Mouse (Mus musculus) gastrocnemius, postnatal 14 days (tissue): ENCODE measurements around the gene Clcnkb. TPM values are rescaled to one million over a fixed set of nuclear protein-coding genes. Genes with fewer than 3 reads are reported as not detected.

ENCODE experiments used
- DNase-seq: peaks from one replicate; pipeline ENCODE4 v3.0.0; 2021; ENCODE audit warnings: mixed read lengths
- intact Hi-C: fragments of 180-260 bp; cut with DNase I; formaldehyde crosslinking; loops from one replicate; pipeline ENCODE4 v1.15.1; 2025; ENCODE audit warnings: low total_unique reads
- total RNA-seq, 2 experiments: library from RNA; stranded (reverse); gene quantifications; 2 replicates each; pipeline ENCODE4 v1.2.3; 2021

The Clcnkb gene
- total RNA-seq, 2 experiments from 2014 or later, result 0.31 to 0.80 TPM

GRCm38 (mm10) chr4:141367997-141368791 lies 47.6 kb downstream of the Clcnkb start, which contains the start of gene Fam131c:
Fam131c (plus strand) TSS chr4:141368220.
- intact Hi-C loops, result loop anchor here (10.0 kb wide), 1 partner anchor 163 kb away; no protein-coding TSS in a partner anchor
- no peak for DNase-seq

GRCm38 (mm10) chr4:141365876-141366275 lies 49.9 kb downstream of the Clcnkb start:
- no peak for DNase-seq
- intact Hi-C loops, result loop anchor here (2.0 to 10.0 kb wide), 2 partner anchors 93 to 161 kb away; no protein-coding TSS in a partner anchor

DNA sequence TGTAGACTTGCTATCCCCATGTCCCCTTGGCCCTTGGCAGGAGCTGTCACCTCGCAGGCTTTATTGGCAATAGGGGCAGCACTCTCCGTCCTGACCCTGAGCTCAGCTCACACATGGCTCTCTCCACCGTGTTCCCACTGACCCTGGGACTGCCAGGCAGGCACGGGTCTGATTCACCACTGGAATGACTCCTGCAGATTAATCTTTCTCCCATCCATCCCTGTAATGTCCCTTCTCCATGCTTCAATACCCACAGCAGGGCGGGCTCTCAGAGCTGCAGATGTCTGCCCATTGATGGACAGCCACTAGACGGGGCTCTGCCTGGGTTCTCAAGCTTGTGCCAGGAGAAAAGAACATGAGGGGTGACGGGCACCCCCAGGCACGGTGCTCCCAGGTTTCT lies 50.7 kb downstream of the Clcnkb start:
- DNase-seq, result no peak
- intact Hi-C loops, result loop anchor here (2.0 to 10.0 kb wide), 2 partner anchors 92 to 160 kb away; no protein-coding TSS in a partner anchor

DNA sequence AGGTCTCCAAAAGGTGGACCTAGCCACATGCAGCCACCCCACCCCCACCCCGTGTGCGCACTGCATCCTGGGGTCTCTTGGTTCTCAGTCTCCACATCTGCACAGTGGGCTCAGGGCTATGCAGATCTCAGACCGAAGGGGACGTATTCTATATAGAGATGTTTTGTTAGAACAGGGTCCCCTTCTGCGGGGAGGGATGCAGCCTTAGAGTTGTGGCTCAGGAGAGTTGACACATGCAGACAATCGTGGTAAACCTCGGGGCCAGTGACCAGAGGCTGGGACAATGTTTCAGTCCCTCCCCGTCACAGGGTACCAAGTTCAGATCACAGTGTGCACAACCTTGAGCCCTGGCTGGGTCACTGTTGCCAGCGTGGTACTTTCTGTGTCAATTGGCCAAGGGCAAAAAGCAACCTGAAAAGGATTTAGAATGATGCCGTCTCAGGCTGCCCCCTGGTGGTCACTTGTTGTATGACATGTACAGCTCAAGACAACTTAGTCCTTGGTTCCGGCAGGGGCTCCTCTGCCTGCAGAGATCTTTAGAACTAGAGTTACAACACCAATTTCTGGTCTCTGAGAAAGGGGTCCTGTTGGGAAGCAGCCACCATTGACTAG lies 52.8 kb downstream of the Clcnkb start:
- peak; percentile 79 for DNase-seq
- intact Hi-C loops, result loop anchor here (10.0 kb wide), 1 partner anchor 158 kb away; no protein-coding TSS in a partner anchor

DNA sequence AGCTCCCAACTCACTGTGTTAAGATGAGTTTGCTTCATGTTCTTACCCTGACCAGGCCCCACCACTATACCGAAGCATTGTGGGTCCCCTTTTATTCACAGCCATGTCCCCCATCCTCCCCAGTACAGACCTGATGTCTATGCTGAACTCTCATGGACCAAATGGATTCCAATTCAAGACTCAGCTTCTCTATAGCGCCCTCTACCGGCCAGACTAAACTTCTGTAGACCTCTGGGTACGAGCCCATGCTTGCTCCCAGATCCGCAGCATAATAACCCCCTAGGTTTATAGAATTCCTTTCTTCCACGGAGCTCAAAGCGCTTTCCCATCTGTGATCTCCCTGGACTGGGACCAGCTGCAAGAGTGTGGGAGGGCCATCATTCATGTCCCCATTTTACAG lies 55.0 kb downstream of the Clcnkb start:
- intact Hi-C loops, result loop anchor here (10.0 kb wide), 1 partner anchor 156 kb away; no protein-coding TSS in a partner anchor

GRCm38 (mm10) chr4:141359222-141359621 lies 56.6 kb downstream of the Clcnkb start:
- intact Hi-C loops, result no loop called here
- no peak for DNase-seq

More for the DNA sequence above, 55.0 kb downstream of the Clcnkb start:
- DNase-seq, result no peak

DNA sequence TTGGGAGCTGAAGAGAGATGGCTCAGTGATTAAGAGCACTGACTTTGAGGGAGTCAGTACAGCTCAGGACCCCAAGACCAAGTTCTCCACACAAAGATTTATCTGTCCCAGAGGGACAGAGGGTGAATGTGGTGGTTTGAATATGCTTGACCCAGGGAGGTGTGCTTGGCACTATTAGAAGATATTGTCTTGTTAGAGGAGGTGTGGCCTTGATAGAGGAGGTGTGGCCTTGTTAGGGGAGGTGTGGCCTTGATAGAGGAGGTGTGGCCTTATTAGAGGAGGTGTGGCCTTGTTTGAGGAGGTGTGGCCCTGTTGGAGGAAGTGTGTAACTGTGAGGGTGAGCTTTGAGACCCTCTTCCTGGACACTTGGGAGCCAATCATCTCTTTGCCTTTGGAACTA lies 58.0 kb downstream of the Clcnkb start:
- intact Hi-C loops, result no loop called here

More for the DNA sequence above, 58.0 kb downstream of the Clcnkb start:
- no peak for DNase-seq

Other genes starting within 250 kb of the Clcnkb start
- under 1 TPM; 0.21 to 0.38 TPM for gene Rsg1, start 202.1 kb downstream of the Clcnkb start, total RNA-seq
- gene Arhgef19, start 176.5 kb downstream of the Clcnkb start, total RNA-seq, result 1 to 10 TPM; 1.3 to 1.4 TPM
- 1 to 10 TPM; 2.9 to 3.7 TPM for gene Epha2, start 114.8 kb downstream of the Clcnkb start, total RNA-seq
- gene Fam131c, start 47.8 kb downstream of the Clcnkb start, total RNA-seq, result under 1 TPM in 1 of 2 experiments, not detected in 1; 0.25 TPM
- 1 to 10 TPM; 1.2 to 1.8 TPM for gene Clcnka, start 17.3 kb downstream of the Clcnkb start, total RNA-seq
- 100 to 1,000 TPM; 218 to 313 TPM for gene Hspb7, start 4.8 kb upstream of the Clcnkb start, total RNA-seq
- not detected for gene Srarp, start 20.1 kb upstream of the Clcnkb start, total RNA-seq
- 10 to 100 TPM; 16.2 to 16.7 TPM for gene Zbtb17, start 28.6 kb upstream of the Clcnkb start, total RNA-seq
- gene Spen, start 122.6 kb upstream of the Clcnkb start, total RNA-seq, result 10 to 100 TPM; 20.1 to 22.1 TPM
- gene Fblim1, start 190.1 kb upstream of the Clcnkb start, total RNA-seq, result 1 to 10 TPM; 2.5 to 3.9 TPM
- 1 to 10 TPM in 1 of 2 experiments, under 1 TPM in 1; 0.66 to 1.8 TPM for gene Tmem82, start 202.6 kb upstream of the Clcnkb start, total RNA-seq
- 10 to 100 TPM in 1 of 2 experiments, 1 to 10 TPM in 1; 9.0 to 17.7 TPM for gene Slc25a34, start 207.8 kb upstream of the Clcnkb start, total RNA-seq
- gene Plekhm2, start 248.9 kb upstream of the Clcnkb start, total RNA-seq, result 10 to 100 TPM; 22.2 to 27.7 TPM